Mouse (Mus musculus): ENCODE data around the gene Enpep. TPM values are rescaled to one million over a fixed set of nuclear protein-coding genes. Genes with fewer than 3 reads are reported as not detected.

Gene Enpep
- polyA plus RNA-seq, 1 experiment, result not detected

GRCm38 (mm10) chr3:129238664-129239258 lies 93.8 kb downstream of the Enpep start:
- Histone ChIP-seq H3K79me3 (ENCODE audit: low read depth) (no peaks in the 10 kb centered on the region), H3ac (ENCODE audit: control insufficient read depth, insufficient read length, low read depth) (no peak overlapping the region), H3K36me3 (ENCODE audit: control insufficient read depth, insufficient read depth) (no peaks in the 10 kb centered on the region), H3K4me3 (ENCODE audit: insufficient read depth, poor library complexity, severe bottlenecking) (no peak overlapping the region), H3K27me3 (ENCODE audit: control insufficient read depth, insufficient read depth, insufficient read length) (no peaks in the 10 kb centered on the region), H3K79me2 (ENCODE audit: control insufficient read depth, insufficient read depth) (no peaks in the 10 kb centered on the region)
- no peak for TF ChIP-seq MYOD1 (IDR thresholded peaks at IDR 0.05; ENCODE audit: control insufficient read depth, insufficient read length, low read depth)
- TF ChIP-seq FOSL1 (IDR thresholded peaks at IDR 0.05; ENCODE audit: insufficient read depth, low read length, poor library complexity, severe bottlenecking), result no peak
- TF ChIP-seq CTCF (IDR thresholded peaks at IDR 0.05; ENCODE audit: control insufficient read depth, insufficient read depth, insufficient read length), result no peak
- no peak for TF ChIP-seq USF1 (IDR thresholded peaks at IDR 0.05; ENCODE audit: low read depth)
- TF ChIP-seq MYOG (IDR thresholded peaks at IDR 0.05; ENCODE audit: control insufficient read depth, extremely low read depth, insufficient read length), result no peak
- no peak for TF ChIP-seq MAX (IDR thresholded peaks at IDR 0.05)
- no peak for TF ChIP-seq CEBPB (IDR thresholded peaks at IDR 0.05; ENCODE audit: low read depth)

- Histone ChIP-seq H3K79me2 (ENCODE audit: control insufficient read depth, insufficient read depth) (no peaks in the 10 kb centered on the region), H3K79me3 (ENCODE audit: low read depth) (no peaks in the 10 kb centered on the region), H3ac (ENCODE audit: control insufficient read depth, insufficient read length, low read depth) (no peak overlapping the region), H3K4me3 (ENCODE audit: insufficient read depth, poor library complexity, severe bottlenecking) (no peak overlapping the region), H3K27me3 (ENCODE audit: control insufficient read depth, insufficient read depth, insufficient read length) (no peaks in the 10 kb centered on the region), H3K36me3 (ENCODE audit: control insufficient read depth, insufficient read depth) (no peaks in the 10 kb centered on the region)
- TF ChIP-seq CTCF (IDR thresholded peaks at IDR 0.05; ENCODE audit: control insufficient read depth, insufficient read depth, insufficient read length) (no peak), MYOD1 (IDR thresholded peaks at IDR 0.05; ENCODE audit: control insufficient read depth, insufficient read length, low read depth) (no peak), CEBPB (IDR thresholded peaks at IDR 0.05; ENCODE audit: low read depth) (no peak), MAX (IDR thresholded peaks at IDR 0.05) (no peak), MYOG (IDR thresholded peaks at IDR 0.05; ENCODE audit: control insufficient read depth, extremely low read depth, insufficient read length) (no peak), FOSL1 (IDR thresholded peaks at IDR 0.05; ENCODE audit: insufficient read depth, low read length, poor library complexity, severe bottlenecking) (no peak), USF1 (IDR thresholded peaks at IDR 0.05; ENCODE audit: low read depth) (no peak)
Measured at GRCm38 (mm10) chr3:129238010-129238409, 94.5 kb downstream of the Enpep start.

GRCm38 (mm10) chr3:129227331-129227730 lies 105.2 kb downstream of the Enpep start:
- H3K27me3 ChIP-seq (ENCODE audit: control insufficient read depth, insufficient read depth, insufficient read length), result no peaks in the 10 kb centered on the region

GRCm38 (mm10) chr3:129226681-129227080 lies 105.8 kb downstream of the Enpep start:
- Histone ChIP-seq H3K27me3 (ENCODE audit: control insufficient read depth, insufficient read depth, insufficient read length) (no peaks in the 10 kb centered on the region), H3K79me3 (ENCODE audit: low read depth) (no peaks in the 10 kb centered on the region)

More at GRCm38 (mm10) chr3:129227331-129227730, 105.2 kb downstream of the Enpep start:
- no peaks in the 10 kb centered on the region for H3K36me3 ChIP-seq (ENCODE audit: control insufficient read depth, insufficient read depth)
- H3K79me2 ChIP-seq (ENCODE audit: control insufficient read depth, insufficient read depth), result no peaks in the 10 kb centered on the region
- TF ChIP-seq FOSL1 (IDR thresholded peaks at IDR 0.05; ENCODE audit: insufficient read depth, low read length, poor library complexity, severe bottlenecking) (no peak), CTCF (IDR thresholded peaks at IDR 0.05; ENCODE audit: control insufficient read depth, insufficient read depth, insufficient read length) (no peak), USF1 (IDR thresholded peaks at IDR 0.05; ENCODE audit: low read depth) (no peak), MAX (IDR thresholded peaks at IDR 0.05) (no peak), MYOG (IDR thresholded peaks at IDR 0.05; ENCODE audit: control insufficient read depth, extremely low read depth, insufficient read length) (no peak)
- no peak overlapping the region for H3ac ChIP-seq (ENCODE audit: control insufficient read depth, insufficient read length, low read depth)
- H3K4me3 ChIP-seq (ENCODE audit: insufficient read depth, poor library complexity, severe bottlenecking), result no peak overlapping the region
- H3K79me3 ChIP-seq (ENCODE audit: low read depth), result no peaks in the 10 kb centered on the region

GRCm38 (mm10) chr3:129225577-129226289 lies 106.8 kb downstream of the Enpep start:
- Histone ChIP-seq H3ac (ENCODE audit: control insufficient read depth, insufficient read length, low read depth) (no peak overlapping the region), H3K4me3 (ENCODE audit: insufficient read depth, poor library complexity, severe bottlenecking) (no peak overlapping the region), H3K79me2 (ENCODE audit: control insufficient read depth, insufficient read depth) (no peaks in the 10 kb centered on the region), H3K27me3 (ENCODE audit: control insufficient read depth, insufficient read depth, insufficient read length) (no peaks in the 10 kb centered on the region), H3K79me3 (ENCODE audit: low read depth) (no peaks in the 10 kb centered on the region), H3K36me3 (ENCODE audit: control insufficient read depth, insufficient read depth) (no peaks in the 10 kb centered on the region)
- TF ChIP-seq CEBPB (IDR thresholded peaks at IDR 0.05; ENCODE audit: low read depth), result no peak
- TF ChIP-seq MYOG (IDR thresholded peaks at IDR 0.05; ENCODE audit: control insufficient read depth, extremely low read depth, insufficient read length), result no peak
- no peak for TF ChIP-seq MYOD1 (IDR thresholded peaks at IDR 0.05; ENCODE audit: control insufficient read depth, insufficient read length, low read depth)
- no peak for TF ChIP-seq FOSL1 (IDR thresholded peaks at IDR 0.05; ENCODE audit: insufficient read depth, low read length, poor library complexity, severe bottlenecking)
- TF ChIP-seq CTCF (IDR thresholded peaks at IDR 0.05; ENCODE audit: control insufficient read depth, insufficient read depth, insufficient read length), result no peak
- TF ChIP-seq USF1 (IDR thresholded peaks at IDR 0.05; ENCODE audit: low read depth), result no peak
- no peak for TF ChIP-seq MAX (IDR thresholded peaks at IDR 0.05)

More at GRCm38 (mm10) chr3:129226681-129227080, 105.8 kb downstream of the Enpep start:
- Histone ChIP-seq H3ac (ENCODE audit: control insufficient read depth, insufficient read length, low read depth) (no peak overlapping the region), H3K4me3 (ENCODE audit: insufficient read depth, poor library complexity, severe bottlenecking) (no peak overlapping the region), H3K36me3 (ENCODE audit: control insufficient read depth, insufficient read depth) (no peaks in the 10 kb centered on the region), H3K79me2 (ENCODE audit: control insufficient read depth, insufficient read depth) (no peaks in the 10 kb centered on the region)
- TF ChIP-seq MYOD1 (IDR thresholded peaks at IDR 0.05; ENCODE audit: control insufficient read depth, insufficient read length, low read depth) (no peak), CTCF (IDR thresholded peaks at IDR 0.05; ENCODE audit: control insufficient read depth, insufficient read depth, insufficient read length) (no peak), MAX (IDR thresholded peaks at IDR 0.05) (no peak), CEBPB (IDR thresholded peaks at IDR 0.05; ENCODE audit: low read depth) (no peak), FOSL1 (IDR thresholded peaks at IDR 0.05; ENCODE audit: insufficient read depth, low read length, poor library complexity, severe bottlenecking) (no peak), MYOG (IDR thresholded peaks at IDR 0.05; ENCODE audit: control insufficient read depth, extremely low read depth, insufficient read length) (no peak), USF1 (IDR thresholded peaks at IDR 0.05; ENCODE audit: low read depth) (no peak)
